Mouse (Mus musculus) brain, embryonic 18.5 days (tissue): ENCODE measurements around the gene Ap1m2.
"Not testable (repeated sequence)": the region's sequence is repeated elsewhere in the genome, so short reads cannot be mapped to it uniquely, and the experiment has no call there.

ENCODE experiments used
- DNase-seq: peaks from one replicate; pipeline ENCODE4 v3.0.0-alpha.2; 2012; ENCODE audit warnings: low read depth, low spot score

The Ap1m2 gene

GRCm38 (mm10) chr9:21327569-21327968 is 15.4 kb upstream of the Ap1m2 start:
- no peak for DNase-seq

- no peak for DNase-seq
These were observed 12.1 kb upstream of the Ap1m2 start for GRCm38 (mm10) chr9:21324269-21324668.

- not testable (repeated sequence) for DNase-seq
These were observed 10.8 kb upstream of the Ap1m2 start for GRCm38 (mm10) chr9:21322917-21323297.

- no peak for DNase-seq
These were observed 10.2 kb upstream of the Ap1m2 start for GRCm38 (mm10) chr9:21322211-21322916.

GRCm38 (mm10) chr9:21321513-21321835 is 9.3 kb upstream of the Ap1m2 start:
- DNase-seq = no peak

- DNase-seq = peak; percentile 49
These were observed 8.7 kb upstream of the Ap1m2 start, which contains the start of gene Slc44a2 for GRCm38 (mm10) chr9:21320619-21321512. Slc44a2 (plus strand) TSS chr9:21320698.

GRCm38 (mm10) chr9:21320280-21320618 is 8.1 kb upstream of the Ap1m2 start:
- DNase-seq = no peak

- DNase-seq = no peak
These were observed 7.4 kb upstream of the Ap1m2 start for GRCm38 (mm10) chr9:21319503-21319902.

GRCm38 (mm10) chr9:21318792-21319191 is 6.7 kb upstream of the Ap1m2 start:
- no peak for DNase-seq

GRCm38 (mm10) chr9:21316696-21317095 is 4.6 kb upstream of the Ap1m2 start:
- no peak for DNase-seq

- no peak for DNase-seq
These were observed 3.3 kb upstream of the Ap1m2 start for GRCm38 (mm10) chr9:21315421-21315820.

- no peak for DNase-seq
These were observed 2.4 kb upstream of the Ap1m2 start for GRCm38 (mm10) chr9:21314367-21315140.

- no peak for DNase-seq
These were observed 1.3 kb upstream of the Ap1m2 start for GRCm38 (mm10) chr9:21313394-21313793.

GRCm38 (mm10) chr9:21311695-21312094 is 442 bp downstream of the Ap1m2 start:
- DNase-seq = no peak

GRCm38 (mm10) chr9:21309150-21309741 is 2.9 kb downstream of the Ap1m2 start:
- no peak for DNase-seq

- DNase-seq = no peak
These were observed 7.1 kb downstream of the Ap1m2 start for GRCm38 (mm10) chr9:21305065-21305464.

GRCm38 (mm10) chr9:21299014-21299413 is 13.1 kb downstream of the Ap1m2 start:
- no peak for DNase-seq

- DNase-seq = no peak
These were observed 19.9 kb downstream of the Ap1m2 start for GRCm38 (mm10) chr9:21292271-21292670.

GRCm38 (mm10) chr9:21291868-21292267 is 20.3 kb downstream of the Ap1m2 start:
- DNase-seq = not testable (repeated sequence)

GRCm38 (mm10) chr9:21291022-21291787 is 20.9 kb downstream of the Ap1m2 start, which contains the start of gene Cdkn2d:
Cdkn2d (minus strand) TSS chr9:21291407.
- DNase-seq = peak; percentile 97

- no peak for DNase-seq
These were observed 21.5 kb downstream of the Ap1m2 start for GRCm38 (mm10) chr9:21290589-21290988.
